Mouse (Mus musculus): ENCODE measurements around the gene Sacs. TPM values are rescaled to one million over a fixed set of nuclear protein-coding genes. Genes with fewer than 3 reads are reported as not detected.

The Sacs gene
- polyA plus RNA-seq, 1 experiment from 2014 or later = 2.3 TPM

Other genes starting within 250 kb of the Sacs start
- 96.5 and 105 TPM in 2 replicates for gene Tnfrsf19, start 92.0 kb upstream of the Sacs start, polyA plus RNA-seq (2015; fragmentation: Nextera tagmentation; extraction: Ambion mirVana)
- 1.3 and 1.4 TPM in 2 replicates for gene Sgcg, start 120.0 kb downstream of the Sacs start, polyA plus RNA-seq (2015; fragmentation: Nextera tagmentation; extraction: Ambion mirVana)
- 0.88 and 1.1 TPM in 2 replicates for gene Arl11, start 171.3 kb downstream of the Sacs start, polyA plus RNA-seq (2015; fragmentation: Nextera tagmentation; extraction: Ambion mirVana)
- gene Ebpl, start 222.0 kb downstream of the Sacs start, polyA plus RNA-seq (2015; fragmentation: Nextera tagmentation; extraction: Ambion mirVana) = 8.6 and 8.7 TPM in 2 replicates

All from lung, embryonic 15.5 days (tissue).